Mouse (Mus musculus) cerebral cortex, adult 2 months (tissue): Measurements from ENCODE around the gene Dock7.

Experiments used
- WGBS: fragments of 180-500 bp; shearing (Covaris S2); methylation state at CpG from one replicate; pipeline ENCODE4 v1.1.7; 2018; 5-methylcytosine and 5-hydroxymethylcytosine counted together

Gene Dock7

DNA sequence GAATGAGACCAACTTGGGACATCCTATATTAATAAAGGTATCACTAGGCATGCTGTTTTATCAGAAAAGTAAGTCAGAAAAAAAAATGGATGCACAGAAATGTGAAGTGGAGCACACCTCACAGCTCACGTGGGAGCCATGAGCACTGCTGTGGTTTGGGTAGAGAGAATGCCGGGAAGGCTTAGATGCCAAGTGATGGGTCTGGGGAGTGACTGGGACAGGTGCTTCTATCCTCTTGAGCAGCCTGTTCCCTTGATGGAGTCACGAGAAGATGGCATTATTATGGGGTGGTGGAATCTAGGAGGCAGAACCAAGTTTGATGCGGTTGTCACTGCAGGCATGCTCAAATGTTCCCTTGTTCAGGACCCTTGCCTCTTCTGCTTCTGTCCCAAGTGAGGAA, 109.7 kb downstream of the Dock7 start:
- 91% methylated on average over 4 of the region's 4 CpGs for WGBS

DNA sequence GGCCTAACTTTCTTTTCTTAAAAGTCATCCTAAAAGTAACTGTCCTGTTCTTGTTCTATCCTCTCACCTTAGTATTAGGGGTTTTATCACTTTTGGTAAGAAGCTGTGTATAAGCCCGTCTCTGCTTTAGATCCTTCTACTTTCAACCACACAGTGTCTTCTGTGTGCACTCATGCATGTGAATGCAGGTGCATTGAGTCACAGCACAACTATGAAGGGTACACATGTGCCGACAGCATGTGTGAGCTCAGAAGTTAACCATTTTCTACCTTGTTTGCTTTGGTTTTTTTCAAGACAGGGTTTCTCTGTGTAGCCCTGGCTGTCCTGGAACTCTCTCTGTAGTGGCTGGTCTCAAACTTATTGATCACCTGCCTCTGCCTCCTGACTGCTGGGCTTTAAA, 114.4 kb downstream of the Dock7 start:
- WGBS = 82% methylated on average over 2 of the region's 2 CpGs

DNA sequence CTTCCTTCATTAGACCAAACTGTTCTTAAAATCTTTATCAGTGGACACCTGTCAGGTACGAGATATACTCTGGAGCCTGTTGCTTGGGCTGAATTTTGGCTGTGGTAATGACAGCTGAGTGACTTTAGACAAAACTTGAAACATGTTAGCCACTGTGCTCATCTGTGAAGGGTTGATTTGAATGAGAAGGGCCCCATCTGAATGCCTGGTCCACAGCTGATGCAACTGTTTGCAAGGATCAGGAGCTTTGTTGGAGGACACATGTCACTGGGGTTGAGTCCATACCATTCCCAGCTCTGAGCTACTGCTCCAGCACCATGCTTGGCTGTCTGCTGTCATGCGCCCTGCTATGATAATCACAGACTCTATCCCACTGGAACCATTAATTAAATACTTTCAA, 115.1 kb downstream of the Dock7 start:
- WGBS = 91% methylated on average over 2 of the region's 2 CpGs

- WGBS = 91% methylated on average over 4 of the region's 4 CpGs
These were observed 127.2 kb downstream of the Dock7 start for GRCm38 (mm10) chr4:98993491-98993890.

- WGBS = 90% methylated on average over 8 of the region's 8 CpGs
These were observed 136.0 kb downstream of the Dock7 start for GRCm38 (mm10) chr4:98984701-98985100.

DNA sequence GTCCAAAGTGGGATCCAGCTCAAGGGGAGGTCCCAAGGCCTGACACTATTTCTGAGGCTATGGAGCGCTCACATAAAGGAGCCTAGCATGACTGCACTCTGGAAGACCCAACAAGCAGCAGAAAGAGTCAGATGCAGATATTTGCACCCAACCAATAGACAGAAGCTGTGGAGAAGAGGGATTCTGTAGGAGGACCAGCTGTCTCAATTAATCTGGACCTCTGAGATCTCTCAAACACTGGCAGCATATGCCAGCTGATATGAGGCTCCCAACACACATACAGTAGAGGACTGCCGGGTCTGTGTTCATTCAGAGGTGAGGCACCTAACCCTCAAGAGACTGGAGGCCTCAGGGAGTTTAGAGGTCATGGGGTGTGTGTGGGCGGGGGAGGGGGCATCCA, 140.7 kb downstream of the Dock7 start:
- WGBS = 76% methylated on average over 3 of the region's 3 CpGs

GRCm38 (mm10) chr4:98978693-98979092, 142.0 kb downstream of the Dock7 start:
- WGBS = 88% methylated on average over 2 of the region's 2 CpGs

- 79% methylated on average over 2 of the region's 2 CpGs for WGBS
These were observed 142.4 kb downstream of the Dock7 start for GRCm38 (mm10) chr4:98978288-98978687.

GRCm38 (mm10) chr4:98975741-98976140, 145.0 kb downstream of the Dock7 start:
- WGBS = 53% methylated on average over 8 of the region's 8 CpGs

DNA sequence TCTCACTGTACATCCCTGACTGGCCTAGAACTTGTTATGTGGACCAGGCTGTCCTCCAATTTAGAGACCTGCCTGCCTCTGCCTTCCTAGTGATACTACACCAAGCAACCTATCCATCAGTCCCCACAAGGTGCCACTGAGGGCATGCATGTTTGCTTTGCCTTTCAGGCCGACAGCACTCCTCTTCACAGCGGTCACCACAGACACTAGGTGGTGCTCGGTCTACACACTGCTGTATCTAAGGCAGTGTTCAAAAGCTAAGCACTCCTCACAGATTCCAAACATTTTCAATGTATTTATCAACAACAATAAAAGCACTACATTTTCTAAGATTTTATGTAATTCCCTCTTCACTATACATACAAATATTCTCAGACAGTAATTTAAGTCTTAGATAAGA, 150.8 kb downstream of the Dock7 start:
- 87% methylated on average over 3 of the region's 3 CpGs for whole genome bisulfite sequencing

DNA sequence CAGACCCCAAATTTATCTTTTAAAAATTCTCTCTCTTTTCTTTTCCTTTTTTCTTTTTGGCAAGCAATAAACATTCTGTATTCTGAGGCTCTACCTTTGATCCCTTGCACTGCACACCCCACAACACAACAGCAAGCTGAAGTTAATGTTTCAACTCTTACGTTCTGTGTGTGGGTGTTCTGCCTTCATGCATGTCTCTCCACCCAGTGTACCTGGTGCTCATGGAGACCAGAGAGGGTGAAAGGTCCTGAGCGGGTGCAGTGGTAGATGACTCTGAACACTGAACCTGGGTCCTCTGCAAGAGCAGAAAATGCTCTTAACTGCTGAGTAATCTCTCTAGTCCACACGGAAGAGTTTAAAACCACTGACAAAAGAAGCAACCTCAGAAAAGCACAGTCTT, 160.5 kb downstream of the Dock7 start:
- WGBS = 82% methylated on average over 3 of the region's 3 CpGs

GRCm38 (mm10) chr4:98955986-98956385, 164.7 kb downstream of the Dock7 start:
- WGBS = 83% methylated on average over 8 of the region's 8 CpGs

DNA sequence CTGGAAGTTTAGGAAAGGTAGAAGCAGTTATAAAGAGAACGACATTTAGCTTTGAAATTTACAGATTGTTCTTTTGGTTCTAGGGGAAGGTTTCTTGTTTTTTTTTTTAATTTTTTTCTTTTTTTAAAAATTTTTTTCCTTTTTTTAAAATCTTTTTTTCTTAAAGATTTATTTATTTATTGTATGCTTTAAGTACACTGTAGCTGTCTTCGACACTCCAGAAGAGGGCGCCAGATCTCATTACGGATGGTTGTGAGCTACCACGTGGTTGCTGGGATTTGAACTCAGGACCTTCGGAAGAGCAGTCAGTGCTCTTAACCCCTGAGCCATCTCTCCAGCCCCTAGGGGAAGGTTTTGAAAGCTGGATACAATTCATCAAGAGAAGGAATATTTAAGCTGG, 182.5 kb downstream of the Dock7 start:
- WGBS = 93% methylated on average over 6 of the region's 6 CpGs

DNA sequence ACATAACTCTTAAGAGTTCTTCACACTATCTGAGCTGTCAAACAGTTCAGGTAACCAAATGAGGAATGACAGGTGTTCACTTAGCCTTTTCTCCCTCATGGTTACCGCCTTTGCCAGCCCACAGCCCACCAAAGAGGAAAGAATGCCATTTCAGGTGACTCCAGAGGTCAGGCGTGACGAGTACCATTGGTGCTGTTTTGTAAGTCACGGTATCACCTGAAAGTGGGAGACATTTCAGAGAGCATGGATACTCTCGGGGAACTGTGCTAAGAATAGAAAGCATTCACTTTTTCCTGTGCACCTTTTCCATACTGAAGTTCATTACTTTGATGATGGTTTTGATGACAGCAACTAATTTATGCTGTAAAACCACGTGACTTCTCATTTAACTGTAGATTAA, 184.7 kb downstream of the Dock7 start:
- 85% methylated on average over 6 of the region's 6 CpGs for WGBS

DNA sequence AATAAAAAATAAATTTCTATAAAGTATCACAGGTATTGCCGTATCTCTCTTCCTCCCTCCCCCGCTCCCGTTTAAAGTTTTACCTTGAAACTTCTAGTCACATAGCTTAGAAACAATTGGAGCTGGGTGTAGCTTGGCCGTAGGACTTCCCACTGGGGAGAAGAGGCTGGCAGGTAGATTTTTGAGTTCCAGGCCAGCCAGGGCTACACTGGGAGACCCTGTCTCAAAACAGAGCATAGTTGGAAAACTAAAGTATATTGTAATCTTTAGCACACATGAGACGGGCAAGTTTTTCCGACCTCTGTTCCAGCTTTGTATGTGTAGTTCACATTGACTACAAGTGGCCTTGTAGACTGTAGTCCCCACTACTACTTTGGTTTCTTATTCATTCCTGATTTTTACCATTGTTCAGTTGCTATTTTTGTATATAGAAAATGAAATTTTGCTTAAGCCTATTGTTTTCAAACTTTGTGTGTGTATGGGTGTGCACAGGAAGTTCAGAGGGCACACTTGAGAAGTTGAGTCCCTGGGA, 195.4 kb downstream of the Dock7 start:
- WGBS = 44% methylated on average over 6 of the region's 6 CpGs

- 12% methylated on average over 2 of the region's 2 CpGs for WGBS
These were observed 195.9 kb downstream of the Dock7 start for GRCm38 (mm10) chr4:98924906-98925178.

- 1% methylated on average over 66 of the region's 66 CpGs for WGBS
These were observed 196.4 kb downstream of the Dock7 start for GRCm38 (mm10) chr4:98924071-98924905.

- WGBS = under 1% methylated on average over 67 of the region's 67 CpGs
These were observed 197.1 kb downstream of the Dock7 start, which contains the start of gene Usp1 for GRCm38 (mm10) chr4:98923568-98924070. Gene Usp1, plus strand, starts transcription at chr4:98923810.

DNA sequence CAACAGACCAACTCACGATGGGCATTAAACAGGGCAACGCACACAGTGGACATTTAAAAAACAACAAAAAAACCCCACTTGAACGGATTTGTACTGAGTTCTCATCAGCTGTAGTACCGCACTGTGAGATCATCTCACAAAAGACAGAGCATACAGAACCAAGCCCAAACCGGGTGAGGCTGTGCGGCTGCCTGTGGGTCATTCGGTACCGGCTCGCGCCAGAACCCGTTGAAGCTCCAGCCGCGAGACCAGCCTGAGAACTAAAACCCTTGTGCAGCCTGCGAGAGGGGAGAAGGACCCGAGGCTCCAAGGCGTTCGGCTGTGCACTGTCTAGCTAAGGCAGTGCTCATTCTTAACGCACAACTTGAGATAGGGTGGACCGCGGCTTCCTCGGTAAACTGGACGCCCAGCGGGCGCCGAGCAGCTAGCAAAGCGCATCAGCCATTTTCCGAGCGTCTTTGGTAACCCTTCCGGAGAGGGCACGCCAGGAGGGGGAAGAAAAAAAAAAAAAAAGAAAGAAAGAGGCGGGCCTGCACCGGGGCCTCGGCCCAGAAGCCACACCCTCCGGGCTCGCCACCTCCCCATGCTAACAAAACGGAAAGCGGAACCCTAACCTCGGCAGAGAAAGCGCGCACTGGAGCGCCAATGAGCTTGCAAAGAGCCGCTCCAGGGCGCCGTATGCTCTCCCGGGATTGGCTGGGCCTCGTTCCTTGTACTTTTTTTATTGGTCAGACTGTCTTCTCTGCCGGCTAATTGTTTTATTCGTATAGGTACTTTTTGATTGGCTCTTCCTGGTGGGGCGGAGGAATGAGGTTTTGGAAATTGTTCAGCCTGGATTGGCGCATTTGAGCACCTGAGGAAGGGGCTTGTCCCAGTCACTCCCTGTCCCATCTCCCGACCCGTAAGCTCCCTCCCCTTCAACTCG, 197.8 kb downstream of the Dock7 start:
- WGBS = under 1% methylated on average over 53 of the region's 53 CpGs

DNA sequence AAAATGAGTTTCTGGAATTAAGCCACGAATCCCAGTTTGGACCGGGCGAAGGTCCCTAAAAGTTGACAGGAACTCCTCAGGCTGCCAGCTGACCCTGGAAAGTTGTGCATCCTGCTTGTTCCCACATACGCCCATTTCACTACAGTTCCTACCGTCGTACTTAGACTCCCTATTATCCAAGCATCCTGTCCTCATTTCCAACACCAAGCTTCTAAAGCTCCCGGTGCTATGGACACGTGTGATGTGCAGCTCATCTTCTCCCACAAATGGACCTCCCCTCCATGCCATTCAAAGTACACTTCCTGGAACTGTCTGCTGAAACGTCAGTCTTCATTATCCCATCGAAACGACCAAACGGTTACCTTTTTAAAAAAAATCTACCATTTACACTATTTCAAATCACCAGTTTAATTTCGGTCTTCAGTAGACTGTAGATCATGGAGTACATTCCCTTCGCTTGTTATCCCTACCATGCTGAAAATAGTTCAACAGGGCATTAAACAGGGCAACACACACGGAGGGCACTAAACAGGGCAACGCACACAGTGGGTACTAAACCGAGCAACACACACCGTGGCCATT, 198.6 kb downstream of the Dock7 start:
- 4% methylated on average over 18 of the region's 18 CpGs for WGBS

DNA sequence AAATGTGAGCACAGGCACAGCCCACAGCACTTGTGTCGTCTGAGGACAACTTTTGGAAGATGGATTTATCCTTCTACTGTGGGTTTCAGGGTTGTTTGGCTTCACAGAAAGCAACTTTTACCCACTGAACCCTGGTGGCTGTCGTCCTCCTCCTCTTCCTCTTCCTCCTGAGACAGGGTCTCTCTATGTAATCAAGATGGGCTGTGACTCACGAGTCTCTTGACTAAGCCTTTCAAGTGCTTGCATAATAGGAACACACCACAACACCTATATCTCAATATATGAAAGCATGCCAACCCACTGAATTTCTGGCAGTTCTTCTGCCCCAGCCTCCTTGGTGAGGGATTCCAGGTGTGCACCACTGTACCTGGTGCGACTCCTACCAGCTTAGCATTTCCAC, 199.8 kb downstream of the Dock7 start:
- 85% methylated on average over 4 of the region's 4 CpGs for WGBS

DNA sequence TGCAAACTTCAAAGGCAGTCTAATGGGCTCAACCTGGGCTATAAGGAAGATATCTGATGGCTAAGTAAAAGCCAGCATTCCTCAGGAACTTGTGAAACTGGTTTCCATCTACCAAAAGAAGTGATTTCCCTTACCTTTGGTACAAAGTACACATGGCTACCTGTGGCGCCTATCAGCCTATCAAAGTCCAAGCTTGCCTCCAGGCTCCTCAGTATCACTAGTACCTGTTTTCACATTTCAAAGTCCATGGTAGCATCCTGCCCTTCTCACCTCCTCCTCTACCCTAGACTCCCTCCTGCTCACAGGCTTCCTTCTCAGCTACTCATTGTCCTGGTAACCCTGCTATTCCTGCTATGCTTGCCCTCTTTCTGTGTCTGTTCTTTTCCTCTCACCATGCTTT, 202.5 kb downstream of the Dock7 start:
- WGBS = 93% methylated on average over 1 of the region's 1 CpGs
